Mouse (Mus musculus) C2C12 (cell line): ENCODE measurements around the gene Pheta1. TPM values are rescaled to one million over a fixed set of nuclear protein-coding genes. Genes with fewer than 3 reads are reported as not detected.
"Not testable (repeated sequence)": the region's sequence is repeated elsewhere in the genome, so short reads cannot be mapped to it uniquely, and the experiment has no call there.

Experiments
- H3K27me3 ChIP-seq: one replicate; pipeline ENCODE4 v1.6.1; 2011; ENCODE audit not compliant: control insufficient read depth, insufficient read depth, insufficient read length
- H3K36me3 ChIP-seq: one replicate; pipeline ENCODE4 v1.6.1; 2011; ENCODE audit not compliant: control insufficient read depth, insufficient read depth
- H3K4me3 ChIP-seq: one replicate; pipeline ENCODE4 v1.5.1; 2011; ENCODE audit warnings: mild to moderate bottlenecking, control low read depth; ENCODE audit not compliant: poor library complexity, insufficient read depth, severe bottlenecking
- H3K79me2 ChIP-seq: one replicate; pipeline ENCODE4 v1.6.1; 2011; ENCODE audit not compliant: control insufficient read depth, insufficient read depth
- H3K79me3 ChIP-seq: one replicate; pipeline ENCODE4 v1.6.1; 2011; ENCODE audit warnings: low read depth, control low read depth
- H3ac ChIP-seq: one replicate; pipeline ENCODE3; 2011; ENCODE audit warnings: low read depth; ENCODE audit not compliant: control insufficient read depth, insufficient read length
- CEBPB ChIP-seq: IDR thresholded peaks from one replicate; pipeline ENCODE4 v1.6.1; 2011; ENCODE audit warnings: low read depth, mild to moderate bottlenecking, control low read depth, moderate library complexity
- CTCF ChIP-seq: IDR thresholded peaks from one replicate; pipeline ENCODE4 v1.5.1; 2011; ENCODE audit not compliant: control insufficient read depth, insufficient read depth, insufficient read length
- FOSL1 ChIP-seq: IDR thresholded peaks from one replicate; pipeline ENCODE4 v1.8.0; 2011; ENCODE audit warnings: mild to moderate bottlenecking, low read length; ENCODE audit not compliant: poor library complexity, insufficient read depth, severe bottlenecking
- MAX ChIP-seq: IDR thresholded peaks from one replicate; pipeline ENCODE4 v1.6.1; 2011; ENCODE audit warnings: mild to moderate bottlenecking, control low read depth
- MYOD1 ChIP-seq: IDR thresholded peaks from one replicate; pipeline ENCODE4 v1.6.1; 2011; ENCODE audit warnings: low read depth; ENCODE audit not compliant: control insufficient read depth, insufficient read length
- MYOG ChIP-seq: IDR thresholded peaks from one replicate; pipeline ENCODE4 v1.6.1; 2011; ENCODE audit not compliant: control insufficient read depth, insufficient read length; ENCODE audit errors: extremely low read depth
- USF1 ChIP-seq: IDR thresholded peaks from one replicate; pipeline ENCODE4 v1.6.1; 2011; ENCODE audit warnings: low read depth, mild to moderate bottlenecking, control low read depth, moderate library complexity
- polyA plus RNA-seq: library from polyadenylated mRNA; unstranded; fragments of >200 nt; fragmentation: generic; extraction: Trizol; gene quantifications from one replicate; pipeline ENCODE4 v1.2.1, GENCODE M21; 2012; ENCODE audit warnings: missing spikeins

The Pheta1 gene
- polyA plus RNA-seq, 1 experiment: 12.9 TPM

DNA sequence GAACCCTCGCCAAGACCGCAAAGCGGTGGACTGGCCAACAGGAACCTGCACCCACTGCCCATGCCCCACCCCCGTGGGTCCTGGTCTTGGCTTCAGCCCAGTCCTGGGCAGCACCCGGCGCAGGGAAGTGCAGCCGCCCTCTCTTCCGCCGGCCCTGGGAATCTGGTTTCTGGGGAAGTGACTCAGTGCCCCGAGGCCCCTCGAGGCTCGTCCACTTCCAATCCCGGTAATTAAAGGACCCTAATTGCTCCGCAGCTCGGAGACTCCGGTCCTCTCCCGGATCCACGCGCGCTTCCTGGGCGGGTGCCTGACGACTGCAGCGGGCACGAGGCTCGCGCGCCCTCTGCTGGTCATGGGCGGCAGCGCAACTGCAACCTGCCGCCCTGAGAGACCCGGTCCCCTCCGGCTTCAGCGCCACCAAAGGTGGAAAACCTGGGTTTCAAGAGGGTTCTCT is 6.1 kb upstream of the Pheta1 start:
- no peaks in the 10 kb centered on the region for H3K27me3 ChIP-seq
- peak overlapping the region; percentile 18 for H3K4me3 ChIP-seq
- H3K79me3 ChIP-seq: no peaks in the 10 kb centered on the region
- no peaks in the 10 kb centered on the region for H3K36me3 ChIP-seq
- no peaks in the 10 kb centered on the region for H3K79me2 ChIP-seq
- H3ac ChIP-seq: peak overlapping the region; percentile 16
- no peak for TF ChIP-seq MYOG
- TF ChIP-seq FOSL1: no peak
- peak; percentile 47 for TF ChIP-seq MAX
- peak; percentile 98 for TF ChIP-seq CTCF

DNA sequence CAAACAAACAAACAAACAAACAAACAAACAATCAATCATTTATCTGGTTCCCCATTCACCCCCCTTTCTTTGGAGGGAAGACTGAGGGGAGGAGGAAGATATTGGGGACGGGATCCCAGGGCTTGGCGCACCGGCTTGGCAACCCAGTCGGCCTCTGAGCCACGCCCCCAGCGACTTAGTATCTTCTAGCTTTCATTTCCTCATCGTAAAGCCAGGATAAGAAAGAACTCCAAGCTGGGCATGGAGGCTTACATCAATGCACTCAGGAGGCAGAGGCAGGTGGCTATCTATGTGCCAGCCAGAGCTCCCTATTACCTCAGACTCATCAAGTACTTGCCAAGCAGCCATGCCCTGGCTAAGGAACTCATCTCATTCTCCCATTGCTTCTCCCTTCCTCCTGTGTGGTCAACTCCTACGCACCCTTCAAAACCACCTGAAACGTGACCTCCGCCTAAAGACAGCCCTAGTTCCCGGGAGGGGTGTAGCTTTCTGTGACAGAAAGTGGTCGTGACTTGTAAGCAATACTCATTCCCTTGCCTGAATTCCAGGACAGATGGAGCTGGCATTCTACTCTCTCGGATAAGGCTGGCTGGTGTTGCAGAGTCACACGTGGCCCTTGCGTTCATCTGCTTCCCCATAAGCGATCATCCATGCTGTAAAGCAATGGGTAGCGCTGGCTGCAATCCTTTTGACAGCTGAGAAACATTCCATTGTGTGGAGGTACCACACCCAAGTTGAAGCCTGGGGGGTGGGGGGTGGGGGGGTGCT is 5.5 kb upstream of the Pheta1 start:
- Histone ChIP-seq H3K36me3 (no peaks in the 10 kb centered on the region), H3K79me3 (no peaks in the 10 kb centered on the region), H3ac (no peak overlapping the region), H3K4me3 (peak overlapping the region; percentile 18), H3K79me2 (no peaks in the 10 kb centered on the region), H3K27me3 (no peaks in the 10 kb centered on the region)
- TF ChIP-seq MYOG (no peak), CEBPB (no peak), FOSL1 (no peak), USF1 (no peak), MAX (no peak)

DNA sequence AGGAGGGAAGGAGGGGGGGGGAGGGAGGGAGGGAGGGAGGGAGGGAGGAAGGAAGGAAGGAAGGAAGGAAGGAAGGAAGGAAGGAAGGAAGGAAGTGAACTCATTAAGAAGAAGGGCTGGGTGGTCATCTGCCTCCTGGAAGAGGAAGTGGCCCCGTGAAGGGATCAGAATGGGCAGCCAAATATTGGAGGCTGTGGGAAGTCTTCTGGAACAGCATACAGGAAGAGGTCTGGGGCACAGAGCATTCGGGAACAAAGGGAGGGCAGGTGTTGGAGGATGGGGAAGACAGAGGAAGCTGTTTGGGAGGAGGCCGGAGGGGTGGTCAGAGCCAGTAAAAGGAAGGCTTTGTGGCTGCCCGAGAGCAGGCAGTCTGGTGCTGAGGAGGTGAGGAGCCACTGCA is 3.4 kb upstream of the Pheta1 start:
- no peak overlapping the region for H3K4me3 ChIP-seq
- no peak overlapping the region for H3ac ChIP-seq
- TF ChIP-seq CEBPB (no peak), MAX (no peak), FOSL1 (no peak), CTCF (no peak), MYOG (no peak), USF1 (no peak), MYOD1 (no peak)

GRCm38 (mm10) chr5:121846322-121846721 is 2.5 kb upstream of the Pheta1 start:
- Histone ChIP-seq H3K79me2 (peaks cover 21% of the 10 kb centered on the region), H3ac (no peak overlapping the region), H3K27me3 (no peaks in the 10 kb centered on the region), H3K79me3 (peaks cover 8% of the 10 kb centered on the region), H3K4me3 (no peak overlapping the region), H3K36me3 (no peaks in the 10 kb centered on the region)
- TF ChIP-seq MYOD1 (no peak), CTCF (no peak), CEBPB (no peak), MYOG (no peak)

More for the DNA sequence above, 3.4 kb upstream of the Pheta1 start:
- Histone ChIP-seq H3K79me3 (peaks cover 8% of the 10 kb centered on the region), H3K79me2 (peaks cover 13% of the 10 kb centered on the region), H3K27me3 (no peaks in the 10 kb centered on the region), H3K36me3 (no peaks in the 10 kb centered on the region)

DNA sequence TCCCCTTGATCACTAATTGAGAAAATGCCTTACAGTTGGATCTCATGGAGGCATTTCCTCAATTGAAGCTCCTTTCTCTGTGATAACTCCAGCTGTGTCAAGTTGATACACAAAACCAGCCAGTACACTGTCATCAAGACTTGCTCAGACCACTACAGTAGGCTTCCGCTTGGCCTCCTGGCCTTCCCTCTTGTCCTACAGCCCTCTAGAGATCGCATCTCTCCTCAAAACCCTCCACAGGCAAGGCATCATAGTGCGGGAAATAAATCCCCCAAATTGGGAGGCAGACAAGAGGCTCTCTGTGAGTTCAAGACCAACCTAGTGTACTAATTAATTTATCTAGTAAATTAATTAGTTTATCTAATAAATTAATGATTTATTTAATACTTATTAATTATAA is 1.5 kb upstream of the Pheta1 start:
- H3K4me3 ChIP-seq, H3K79me3 ChIP-seq, H3K27me3 ChIP-seq, H3ac ChIP-seq, H3K36me3 ChIP-seq: not testable (repeated sequence)
- H3K79me2 ChIP-seq: peaks cover 21% of the 10 kb centered on the region

DNA sequence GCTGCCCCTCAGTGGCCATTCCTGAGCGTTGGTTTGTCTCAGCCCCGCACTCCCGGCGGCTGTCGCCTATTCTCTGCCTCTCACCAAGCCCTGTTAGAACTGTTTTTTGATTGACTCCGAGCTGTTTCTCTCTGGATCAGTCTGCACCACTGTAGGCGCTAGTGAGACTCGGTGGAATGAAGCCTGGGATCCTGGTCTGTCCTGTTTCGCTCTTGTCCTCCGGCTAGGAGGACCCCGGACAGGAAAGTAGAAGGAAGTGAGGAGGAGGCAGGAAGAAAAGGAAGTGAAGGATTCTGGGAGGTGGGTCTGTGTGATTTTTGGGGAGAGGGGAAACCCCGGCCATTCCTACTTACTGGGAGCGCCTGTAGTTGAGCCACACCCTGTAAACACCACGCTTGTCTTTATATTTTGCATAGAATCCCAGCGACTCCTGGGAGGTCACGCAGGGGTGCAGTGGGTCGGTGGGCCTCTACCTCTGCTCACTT is 707 bp upstream of the Pheta1 start:
- H3K4me3 ChIP-seq: peak overlapping the region; percentile 69
- no peaks in the 10 kb centered on the region for H3K27me3 ChIP-seq

More for the DNA sequence above, 707 bp upstream of the Pheta1 start:
- TF ChIP-seq MAX: no peak
- Histone ChIP-seq H3ac (peak overlapping the region; percentile 82), H3K79me3 (peaks cover 8% of the 10 kb centered on the region), H3K36me3 (no peaks in the 10 kb centered on the region), H3K79me2 (peaks cover 21% of the 10 kb centered on the region)
